Mouse (Mus musculus) liver, adult 2 months (tissue): ENCODE measurements around the gene Nlrx1.

ENCODE experiments used
- CTCF ChIP-seq: fragments of 200-500 bp; IDR thresholded peaks from 2 replicates; pipeline ENCODE4 v1.5.1; 2011; ENCODE audit warnings: low read depth, low read length, control low read depth
- POLR2A ChIP-seq: fragments of 200-500 bp; IDR thresholded peaks from 2 replicates; pipeline ENCODE4 v1.6.1; 2011; ENCODE audit warnings: low read length, control low read depth; ENCODE audit not compliant: insufficient read depth; ENCODE audit errors: extremely low read depth

- TF ChIP-seq CTCF, result peak; percentile 38; the same call in 1 of the 2 replicates
- TF ChIP-seq POLR2A, result no peak; the same call in 1 of the 2 replicates
These were observed 926 bp downstream of the Nlrx1 start for GRCm38 (mm10) chr9:44267319-44268026.
